Mouse (Mus musculus) hindbrain, embryonic 10.5 days (tissue): ENCODE measurements around the gene Actb. TPM values are rescaled to one million over a fixed set of nuclear protein-coding genes. Genes with fewer than 3 reads are reported as not detected.

Source experiments
- polyA plus RNA-seq: library from polyadenylated mRNA; unstranded; fragments of >200 nt; fragmentation: Nextera tagmentation; extraction: Ambion mirVana; gene quantifications from 2 replicates; pipeline ENCODE4 v1.2.1, GENCODE M21; 2016

Gene Actb
- polyA plus RNA-seq, 1 experiment from 2014 or later: 15,462 TPM

Other genes starting within 250 kb of the Actb start
- 21.8 and 42.3 TPM in 2 replicates for gene Slc29a4, start 214.2 kb downstream of the Actb start, polyA plus RNA-seq
- gene Tnrc18, start 89.1 kb downstream of the Actb start, polyA plus RNA-seq: 25.2 and 39.3 TPM in 2 replicates
- gene Fbxl18, start 11.3 kb downstream of the Actb start, polyA plus RNA-seq: 23.8 and 24.2 TPM in 2 replicates
- 757 and 846 TPM in 2 replicates for gene Fscn1, start 53.6 kb upstream of the Actb start, polyA plus RNA-seq
- gene Rnf216, start 206.2 kb upstream of the Actb start, polyA plus RNA-seq: 44.2 and 44.3 TPM in 2 replicates
- 0.04 and 0.08 TPM in 2 replicates for gene Olfr718-ps1, start 240.8 kb upstream of the Actb start, polyA plus RNA-seq